Mouse (Mus musculus) thymus, postnatal 4 days (tissue): ENCODE measurements at regions not wholly inside any gene's neighbourhood (a gene's known extent, or its start where the extent isn't known, plus 50 kb on each side); places are given as distances from the start of the nearest gene placed in this dataset.

Source experiments
- DNase-seq: peaks from one replicate; pipeline ENCODE4 v3.0.0; 2021

GRCm38 (mm10) chr2:78804931-78805330 is 63.0 kb upstream of the Ube2e3 start:
- DNase-seq: no peak

GRCm38 (mm10) chr2:78803543-78803942 is 64.4 kb upstream of the Ube2e3 start:
- DNase-seq: no peak

DNA sequence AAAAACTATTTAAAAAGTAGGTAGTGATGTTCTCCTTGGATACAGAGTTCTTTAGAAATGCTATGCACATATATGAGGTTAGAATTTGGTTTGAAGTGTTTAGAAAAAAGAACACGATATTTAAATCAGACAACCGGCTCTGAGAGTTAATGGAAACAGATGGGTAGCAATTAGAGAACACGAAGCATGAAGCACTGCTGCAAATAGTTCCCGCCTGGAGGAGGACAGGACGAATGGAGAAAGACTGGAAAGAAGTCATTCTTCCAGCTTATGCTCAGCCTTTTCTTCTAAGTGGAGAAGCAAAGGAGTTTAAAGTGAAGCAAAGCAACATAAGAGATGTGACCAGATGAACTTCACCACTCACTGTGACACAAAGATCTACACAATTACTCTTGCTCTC is 72.5 kb upstream of the Ube2e3 start:
- DNase-seq: no peak

DNA sequence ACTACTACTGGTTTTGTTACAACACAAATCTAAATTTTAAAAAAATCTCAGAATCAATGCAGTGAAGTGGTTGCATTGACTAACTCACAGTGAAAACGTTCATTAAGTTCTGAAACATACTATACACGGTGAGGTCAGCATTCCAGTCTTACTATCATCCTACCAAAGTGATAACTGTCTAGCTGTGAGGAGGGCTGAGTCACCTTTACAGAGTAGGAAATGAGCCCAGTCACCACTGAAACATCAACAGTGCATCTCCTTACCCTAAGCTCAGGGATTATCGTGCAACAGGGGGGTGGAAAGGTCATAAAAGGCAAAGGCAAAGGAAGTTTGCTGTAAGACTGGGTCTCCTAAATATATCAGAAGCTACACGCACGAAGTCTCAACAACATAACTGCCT is 73.2 kb upstream of the Ube2e3 start:
- no peak for DNase-seq

DNA sequence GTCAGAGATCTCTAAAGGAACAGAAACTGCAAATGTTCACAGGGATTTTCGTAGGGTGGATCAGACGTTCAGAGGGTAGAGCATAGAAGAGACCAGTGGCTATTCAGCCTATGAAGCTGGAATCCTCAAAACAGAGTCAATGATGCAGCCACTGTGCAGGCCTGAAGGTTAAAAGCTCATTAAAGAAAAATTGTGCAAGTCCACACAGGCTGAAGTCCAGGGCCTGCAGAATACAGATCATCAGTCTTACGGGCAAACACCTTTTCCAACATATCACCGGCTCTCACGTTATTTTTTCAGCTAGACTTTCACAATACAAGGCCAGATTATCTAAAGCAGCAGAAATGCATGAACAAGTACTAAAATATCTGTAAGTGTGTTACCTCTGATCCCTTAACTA is 78.8 kb upstream of the Ube2e3 start:
- no peak for DNase-seq

GRCm38 (mm10) chr2:78788222-78788621 is 79.7 kb upstream of the Ube2e3 start:
- no peak for DNase-seq

- no peak for DNase-seq
Observed at GRCm38 (mm10) chr2:78779949-78780348, 88.0 kb upstream of the Ube2e3 start.

GRCm38 (mm10) chr2:78777589-78777988 is 90.3 kb upstream of the Ube2e3 start:
- DNase-seq: peak; percentile 13

GRCm38 (mm10) chr2:78754362-78754761 is 113.6 kb upstream of the Ube2e3 start:
- DNase-seq: no peak

- no peak for DNase-seq
Observed at GRCm38 (mm10) chr2:78753918-78754317, 114.0 kb upstream of the Ube2e3 start.

DNA sequence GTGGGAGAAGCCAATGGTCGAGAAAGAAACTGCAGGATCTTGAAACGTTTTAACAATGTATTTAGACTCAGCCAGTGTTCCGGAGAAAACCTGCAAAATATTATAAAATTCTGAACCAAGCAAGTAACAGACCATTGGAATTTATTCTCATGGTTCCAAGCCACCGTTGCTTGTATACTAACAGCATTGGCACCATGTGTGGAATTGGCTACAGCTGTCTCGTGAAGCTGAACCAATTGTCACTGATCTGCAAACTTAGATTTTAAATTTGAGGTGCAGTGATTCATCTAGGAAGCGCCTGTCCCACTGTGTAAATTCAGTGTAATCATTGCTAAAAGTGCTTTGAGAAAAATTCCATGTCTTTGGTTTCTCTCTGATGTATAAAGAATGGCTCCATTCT is 137.8 kb upstream of the Ube2e3 start:
- no peak for DNase-seq

DNA sequence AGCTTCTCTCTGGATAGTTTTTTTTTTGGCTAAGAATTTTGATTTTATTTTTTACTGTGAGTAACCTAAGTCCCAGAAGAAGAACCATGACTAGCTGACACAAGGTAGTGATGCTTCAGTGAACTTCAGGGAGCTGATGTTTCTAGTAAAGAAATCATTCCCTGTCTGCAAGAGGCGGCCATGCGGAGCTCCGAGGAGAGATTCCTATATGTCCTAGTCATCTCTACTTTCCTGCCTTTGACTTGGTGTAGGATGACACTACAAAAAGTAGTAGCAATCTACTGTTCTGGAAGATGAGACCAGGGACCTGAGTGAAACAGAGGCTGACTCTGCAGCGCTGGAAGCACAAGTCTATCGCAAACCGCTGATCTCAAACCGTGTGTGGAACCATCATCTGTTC is 141.9 kb upstream of the Ube2e3 start:
- DNase-seq: no peak

- no peak for DNase-seq
Observed at GRCm38 (mm10) chr2:78724416-78724815, 143.5 kb upstream of the Ube2e3 start.

GRCm38 (mm10) chr2:78723423-78723822 is 144.5 kb upstream of the Ube2e3 start:
- no peak for DNase-seq

DNA sequence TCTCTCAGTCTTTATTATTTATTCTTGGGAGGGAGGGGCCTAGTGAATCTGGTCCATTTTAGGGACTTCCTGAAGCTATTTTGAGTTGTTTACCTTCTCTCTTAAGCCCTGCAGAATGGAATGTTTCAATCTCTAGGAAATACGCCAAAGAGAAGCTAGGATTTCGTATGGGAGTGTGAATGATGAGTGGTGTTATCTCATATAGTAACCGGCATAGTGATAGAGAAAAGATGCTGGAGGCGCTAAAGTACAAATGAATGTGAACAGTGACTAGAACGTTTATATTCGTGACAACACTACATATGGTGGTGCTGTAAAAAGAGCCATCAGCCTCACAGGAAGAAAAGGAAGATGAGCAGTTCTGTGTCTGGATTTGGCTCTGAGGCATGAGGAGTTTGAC is 145.2 kb upstream of the Ube2e3 start:
- DNase-seq: no peak

GRCm38 (mm10) chr2:78718550-78718949 is 149.4 kb upstream of the Ube2e3 start:
- DNase-seq: no peak

DNA sequence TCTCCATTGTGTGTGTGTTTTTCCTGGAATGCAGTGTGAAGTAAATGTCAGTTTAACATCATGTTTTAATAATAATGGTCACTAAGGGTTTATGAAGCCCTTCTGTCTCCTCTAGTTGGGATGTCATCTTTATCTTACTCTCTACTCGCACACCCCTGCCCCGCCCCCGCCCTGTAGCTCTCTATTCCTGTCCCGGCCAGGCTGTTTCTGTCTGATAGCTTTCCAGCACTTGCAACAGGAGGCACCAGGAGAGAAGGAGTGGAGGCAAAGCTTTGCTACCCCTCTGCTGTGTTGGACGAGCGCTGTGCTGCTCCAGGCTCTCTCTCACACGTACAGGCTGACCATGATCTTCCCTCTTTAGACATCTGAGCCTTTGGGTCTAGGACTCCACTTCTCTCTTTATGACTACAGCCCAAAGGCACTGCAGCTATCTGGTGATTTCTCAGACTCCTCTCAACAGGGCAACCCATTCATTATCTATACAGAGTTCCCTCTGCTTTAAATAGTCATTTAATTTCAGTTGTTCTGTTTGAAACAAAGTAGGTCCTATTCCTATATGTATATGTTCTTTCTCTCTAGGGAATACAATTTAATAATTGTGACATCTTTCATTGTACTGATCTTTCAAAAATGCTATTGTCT is 151.6 kb upstream of the Ube2e3 start:
- no peak for DNase-seq

DNA sequence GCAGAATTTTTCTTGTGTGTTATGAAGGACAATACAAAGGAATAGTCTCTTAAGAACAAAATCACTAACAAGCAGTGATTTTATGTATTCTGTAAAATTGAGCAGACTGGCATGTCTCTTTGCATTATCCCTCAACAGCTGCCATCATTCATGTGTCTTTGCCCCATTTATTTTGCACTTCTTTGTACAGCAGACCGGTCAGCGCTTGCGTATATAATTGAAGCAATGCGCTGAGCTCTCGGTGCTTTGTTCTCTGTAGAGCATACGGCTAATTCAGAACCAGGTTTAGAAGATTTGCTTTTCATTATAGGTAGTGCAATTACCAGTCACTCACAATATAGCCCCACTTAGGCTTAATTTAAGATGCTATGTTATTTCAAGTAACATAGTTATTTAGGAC is 173.1 kb upstream of the Ube2e3 start:
- DNase-seq: no peak

- no peak for DNase-seq
Observed at GRCm38 (mm10) chr2:78656668-78657067, 211.3 kb upstream of the Ube2e3 start.

GRCm38 (mm10) chr2:78655156-78655855 is 212.6 kb upstream of the Ube2e3 start:
- no peak for DNase-seq

DNA sequence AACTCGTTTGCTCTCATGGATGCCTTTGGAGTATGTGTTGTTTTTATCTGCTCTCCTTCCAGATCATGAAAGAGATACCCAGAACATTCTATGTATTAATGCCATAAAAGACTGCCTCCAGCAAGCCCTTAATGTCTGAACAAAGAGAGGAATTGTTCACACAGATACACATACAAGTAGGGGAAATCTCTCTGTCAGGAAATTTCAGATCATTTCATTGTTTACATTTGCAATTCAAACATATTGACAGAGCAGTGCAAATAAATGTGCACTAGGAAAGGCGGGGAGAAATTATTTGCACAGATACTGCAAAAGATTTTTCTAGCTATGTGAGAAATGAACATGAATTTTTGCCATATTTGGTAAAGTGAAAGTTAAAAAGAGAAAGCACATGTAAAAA is 216.4 kb upstream of the Ube2e3 start:
- DNase-seq: no peak

DNA sequence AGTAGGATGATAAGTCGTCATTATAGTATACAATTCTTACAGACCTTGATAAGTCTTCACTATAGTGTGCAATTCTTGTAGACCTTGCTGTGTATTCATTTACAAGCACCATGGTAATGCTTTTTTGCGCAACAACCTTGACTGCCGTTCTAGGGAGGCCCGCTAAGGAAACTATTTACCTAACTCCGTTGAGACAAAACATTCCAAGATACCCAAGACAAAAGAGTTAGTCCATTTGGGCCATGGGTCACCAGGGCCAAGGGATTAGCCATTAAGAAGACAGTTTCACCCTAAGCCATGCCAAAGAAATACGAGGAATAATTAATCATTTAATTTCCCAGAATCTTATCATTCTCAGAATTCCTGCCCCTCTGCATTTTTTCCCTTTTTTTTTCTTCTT is 227.6 kb upstream of the Ube2e3 start:
- DNase-seq: no peak

DNA sequence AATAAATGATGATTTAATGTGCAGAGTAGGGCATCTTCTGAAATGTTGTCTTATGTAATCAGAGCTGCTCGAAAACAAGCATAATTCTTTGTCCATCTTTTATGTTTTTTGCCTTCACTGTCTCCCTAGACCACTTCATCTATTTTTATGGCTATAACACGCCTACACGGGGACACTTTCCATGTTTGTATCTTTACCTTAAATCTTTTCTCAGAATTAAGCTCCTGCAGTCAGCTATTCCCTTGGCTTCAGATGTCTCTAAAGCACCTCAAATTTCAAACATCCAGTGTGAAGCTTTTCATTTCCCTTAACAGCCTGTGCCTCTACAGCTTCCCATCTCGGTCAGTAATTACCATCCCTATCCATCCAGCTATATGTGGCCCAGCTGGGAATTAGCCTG is 242.7 kb upstream of the Ube2e3 start:
- no peak for DNase-seq

GRCm38 (mm10) chr2:78606388-78606787 is 261.5 kb upstream of the Ube2e3 start:
- no peak for DNase-seq

- no peak for DNase-seq
Observed at GRCm38 (mm10) chr2:78600753-78601152, 267.2 kb upstream of the Ube2e3 start.
